Mouse (Mus musculus): ENCODE measurements around the gene 6430550D23Rik.

- no peak for TF ChIP-seq CTCF (IDR thresholded peaks at IDR 0.05; ENCODE audit: insufficient read depth, low read length)
- TF ChIP-seq POLR2A (IDR thresholded peaks at IDR 0.05; ENCODE audit: borderline replicate concordance, extremely low read depth, low read depth, low read length): no peak
Observed at GRCm38 (mm10) chr2:155947390-155948002, 60.3 kb downstream of the 6430550D23Rik start.

Data from lung, adult 2 months (tissue).